ENCODE assay signal across 12 mouse cellular contexts in genomic region chr14:47808097-47808910, GRCm38 (mm10).
A peak's percentile ranks its signal among the peaks of the same experiment; 100 is the strongest.
DNase-seq lines count a peak whose midpoint lies in the region; ATAC-seq and TF ChIP-seq lines count a peak whose summit lies in the region.
"Had no signal": no experiment of that assay in that cellular context is flagged by ENCODE, and none has a peak within 500 bp of the region (broad histone marks: within the 10 kb centered on the region; RNA-seq: fewer than 3 reads in every experiment).

No protein-coding gene starts in this region.

- no peaks in the 10 kb centered on the region for H3K36me3 ChIP-seq in liver, adult 2 months (ENCODE audit: control insufficient read depth, insufficient read depth, low read length)
- no peaks in the 10 kb centered on the region for H3K36me3 ChIP-seq in liver, embryonic 12.5 days
- no peaks in the 10 kb centered on the region for H3K36me3 ChIP-seq in hindbrain, embryonic 16.5 days (ENCODE audit: control insufficient read depth, insufficient read depth, low read length)

- H3K27ac ChIP-seq in liver, adult 2 months (replicated peaks; ENCODE audit: insufficient read depth, low read depth, low read length) = no peak overlapping the region
- H3K27ac ChIP-seq in liver, embryonic 12.5 days = no peak overlapping the region
- H3K27ac ChIP-seq in hindbrain, embryonic 16.5 days (ENCODE audit: low read depth, low read length) = no peak overlapping the region

- no peak overlapping the region for H3K4me3 ChIP-seq in liver, adult 2 months (ENCODE audit: insufficient read depth, low read depth, low read length)
- H3K4me3 ChIP-seq in liver, embryonic 12.5 days = no peak overlapping the region
- H3K4me3 ChIP-seq in hindbrain, embryonic 16.5 days (ENCODE audit: low read length) = no peak overlapping the region

- H3K4me1 ChIP-seq in liver, adult 2 months (ENCODE audit: control insufficient read depth, insufficient read depth, low read length) = no peaks in the 10 kb centered on the region
- no peaks in the 10 kb centered on the region for H3K4me1 ChIP-seq in liver, embryonic 12.5 days
- peaks cover 15% of the 10 kb centered on the region for H3K4me1 ChIP-seq in hindbrain, embryonic 16.5 days (ENCODE audit: control insufficient read depth, insufficient read depth, low read depth, low read length)

- no peaks in the 10 kb centered on the region for H3K9me3 ChIP-seq in liver, embryonic 12.5 days (replicated peaks)
- H3K9me3 ChIP-seq in hindbrain, embryonic 16.5 days (ENCODE audit: control insufficient read depth, low read length) = no peaks in the 10 kb centered on the region

- H3K79me2 ChIP-seq in liver, adult 2 months (ENCODE audit: control insufficient read depth, insufficient read depth, low read length) = no peaks in the 10 kb centered on the region

- no peak for TF ChIP-seq POLR2A in liver, adult 2 months (IDR thresholded peaks at IDR 0.05; ENCODE audit: extremely low read depth, insufficient read depth, low read length)
- no peak for TF ChIP-seq POLR2A in brain, embryonic 14.5 days (IDR thresholded peaks at IDR 0.05; ENCODE audit: borderline replicate concordance, extremely low read depth, insufficient read depth, insufficient read length, poor library complexity, severe bottlenecking)

- no peak for TF ChIP-seq CTCF in liver, adult 2 months (IDR thresholded peaks at IDR 0.05; ENCODE audit: low read depth, low read length)
- no peak for TF ChIP-seq CTCF in brain, embryonic 14.5 days (IDR thresholded peaks at IDR 0.05; ENCODE audit: borderline replicate concordance, extremely low read depth, insufficient read depth, insufficient read length)

- 44% methylated on average over 10 of the region's 10 CpGs for WGBS in liver, adult 2 months
- WGBS in liver, embryonic 12.5 days (ENCODE audit: insufficient replicate concordance) = 67% methylated on average over 10 of the region's 10 CpGs
- 13% methylated on average over 10 of the region's 10 CpGs for whole genome bisulfite sequencing in hindbrain, embryonic 16.5 days

- H3K4me2 ChIP-seq in liver, embryonic 12.5 days = no peak overlapping the region
- H3K4me2 ChIP-seq in hindbrain, embryonic 16.5 days (ENCODE audit: low read length) = no peak overlapping the region

- peak; percentile 16 for DNase-seq in liver, adult 2 months (ENCODE audit: extremely low read depth, low read depth, low spot score)
- peak; percentile 64 for DNase-seq in brain, embryonic 14.5 days (ENCODE audit: low read depth)
- peak; percentile 34 for DNase-seq in retina, postnatal 7 days (ENCODE audit: low read depth, low spot score)
- no peak for DNase-seq in layer of hippocampus, postnatal 25 days (ENCODE audit: extremely low spot score in 1 of 2, low spot score in 1 of 2)
- DNase-seq in gastrocnemius, adult 18-20 months (ENCODE audit: low spot score) = no peak
- DNase-seq: adrenal gland, postnatal 36 days; cerebellum, adult 11 months; kidney, adult 9 months; lung, adult 18-20 months; spleen, adult 18-20 months had no signal

- no peak for ATAC-seq in liver, embryonic 12.5 days
- ATAC-seq in hindbrain, embryonic 16.5 days = peak; percentile 46

- no peaks in the 10 kb centered on the region; the same call in 1 of the 2 replicates for H3K27me3 ChIP-seq in liver, adult 2 months (ENCODE audit: control insufficient read depth, insufficient read depth, low read length)
- H3K27me3 ChIP-seq in liver, embryonic 12.5 days (replicated peaks) = no peaks in the 10 kb centered on the region
- no peaks in the 10 kb centered on the region for H3K27me3 ChIP-seq in hindbrain, embryonic 16.5 days (replicated peaks; ENCODE audit: control insufficient read depth, insufficient read depth, low read length)

- H3K9ac ChIP-seq in liver, adult 2 months (ENCODE audit: low read depth, low read length) = no peak overlapping the region
- no peak overlapping the region for H3K9ac ChIP-seq in liver, embryonic 12.5 days
- H3K9ac ChIP-seq in hindbrain, embryonic 16.5 days (ENCODE audit: low read depth, low read length) = no peak overlapping the region

Comparison
In these comparisons a context has a peak if more than half of its experiments do, and no peak if none do; other contexts are left out.
1. DNase-seq: peak in liver, adult 2 months (single experiment), brain, embryonic 14.5 days (single experiment) and retina, postnatal 7 days (single experiment); none in layer of hippocampus, postnatal 25 days (0 of 2) and gastrocnemius, adult 18-20 months (single experiment).